Mouse (Mus musculus) gonadal fat pad, adult 2 months (tissue): ENCODE results near the gene Polk. TPM values are rescaled to one million over a fixed set of nuclear protein-coding genes. Genes with fewer than 3 reads are reported as not detected.

Experiments
- DNase-seq: peaks from one replicate; pipeline ENCODE4 v3.0.0-alpha.2; 2012; ENCODE audit warnings: low read depth
- polyA plus RNA-seq: library from polyadenylated mRNA; depleted of rRNA; stranded (reverse); fragments of >200 nt; gene quantifications from 2 replicates; pipeline ENCODE4 v1.2.3, GENCODE M21; 2012; rRNA removed

The Polk gene
- polyA plus RNA-seq, result 2.8 TPM in 2 replicates

DNA sequence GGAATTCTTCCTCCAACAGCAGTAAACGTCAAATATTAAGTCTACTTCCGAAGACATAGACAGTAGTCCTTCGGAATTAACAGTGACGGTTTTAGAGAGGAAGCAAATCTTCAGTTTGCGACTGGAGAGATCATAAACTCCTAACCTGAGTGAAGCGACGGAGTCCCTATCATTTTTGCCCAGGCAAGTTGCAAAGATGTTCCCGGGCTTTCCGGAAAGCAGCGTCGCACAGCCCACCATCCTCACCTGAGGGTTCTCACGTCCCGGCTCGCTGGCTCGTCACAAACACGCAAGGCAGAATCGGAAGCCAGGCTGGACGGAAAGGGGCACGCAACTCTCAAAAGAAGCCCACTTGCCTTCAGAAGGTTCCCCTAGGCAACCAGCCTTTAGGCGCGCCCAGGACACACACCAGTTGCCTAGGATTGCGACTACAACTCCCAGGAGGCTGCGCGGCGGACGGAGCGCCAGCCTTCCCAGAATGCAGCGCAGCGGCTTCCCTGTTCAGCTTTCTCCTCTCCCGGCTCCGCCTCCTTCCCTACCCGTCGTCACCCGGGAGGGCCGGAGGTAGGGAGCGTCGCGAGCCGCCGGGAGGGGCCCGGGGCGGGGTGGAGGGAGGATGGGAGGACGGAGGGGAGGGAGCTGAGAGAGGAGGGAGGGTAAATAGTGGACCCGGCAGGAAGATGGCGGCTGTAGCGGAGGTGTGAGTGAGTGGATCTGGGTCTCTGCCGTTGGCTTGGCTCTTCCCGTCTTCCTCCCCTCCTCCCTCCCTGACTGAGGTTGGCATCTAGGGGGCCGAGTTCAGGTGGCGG is at the start of gene Polk, which contains the start of gene Col4a3bp:
Polk (minus strand) TSS at position 499 of the 809 bp plus-strand sequence.
Col4a3bp (plus strand) TSS at position 538 of the 809 bp plus-strand sequence.
- DNase-seq, result peak; percentile 69

DNA sequence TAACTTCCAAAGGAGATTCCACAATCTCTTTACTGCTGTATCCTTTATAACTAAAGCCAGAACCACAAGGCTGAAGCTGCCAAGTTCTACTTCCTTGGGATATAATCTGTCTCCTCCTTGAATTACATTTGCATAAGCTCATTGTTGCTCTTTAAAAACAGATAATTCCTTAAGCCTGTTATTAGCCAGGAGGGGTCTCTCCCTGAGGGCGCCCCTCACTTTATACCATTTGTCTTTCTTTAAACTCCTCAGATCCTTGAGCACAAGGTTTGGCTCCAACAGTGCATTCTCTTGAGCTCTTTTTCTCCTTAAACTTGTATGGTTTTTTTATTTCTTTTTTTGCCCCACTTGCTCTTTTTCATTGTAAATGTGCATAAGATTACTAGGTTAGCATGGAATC is 46.3 kb upstream of the Polk start:
- no peak for DNase-seq

DNA sequence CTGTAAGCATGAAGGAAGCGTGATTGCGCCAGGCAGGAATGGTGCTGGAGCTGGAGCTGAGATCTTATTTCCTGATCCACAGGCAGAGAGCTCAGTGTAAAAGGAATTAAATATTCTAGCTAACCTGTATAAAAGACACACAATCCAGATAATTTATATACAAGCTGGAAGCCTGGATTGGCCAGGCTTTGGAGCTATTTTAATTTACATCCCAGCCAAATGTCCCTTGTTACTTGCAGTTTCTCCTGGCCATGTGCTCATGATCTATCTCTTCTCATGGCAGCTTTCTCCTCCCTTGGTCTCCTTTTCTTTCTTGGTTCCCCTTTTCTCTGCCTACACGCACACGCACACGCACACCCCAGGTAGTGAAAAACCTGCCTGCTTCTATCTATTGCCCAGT is 44.2 kb upstream of the Polk start:
- DNase-seq, result no peak

DNA sequence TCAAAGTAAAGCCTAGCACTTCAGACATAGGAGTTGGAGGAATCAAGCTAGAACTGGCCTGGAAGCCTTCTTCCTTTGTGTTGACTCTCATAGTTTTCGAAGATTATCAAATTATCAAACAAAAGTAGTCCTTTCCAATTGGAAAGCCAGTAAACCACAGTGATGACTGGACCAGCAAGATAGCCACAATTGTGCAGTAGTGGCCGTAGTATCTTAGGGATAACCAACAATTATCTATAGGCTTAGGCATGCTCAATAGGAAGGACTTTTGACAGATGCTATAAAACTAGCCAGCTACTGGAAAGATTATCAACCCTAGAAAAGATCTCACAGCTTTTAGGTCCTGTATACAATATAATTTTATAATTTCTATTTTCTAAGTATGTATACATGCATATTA is 41.8 kb upstream of the Polk start:
- DNase-seq, result no peak

DNA sequence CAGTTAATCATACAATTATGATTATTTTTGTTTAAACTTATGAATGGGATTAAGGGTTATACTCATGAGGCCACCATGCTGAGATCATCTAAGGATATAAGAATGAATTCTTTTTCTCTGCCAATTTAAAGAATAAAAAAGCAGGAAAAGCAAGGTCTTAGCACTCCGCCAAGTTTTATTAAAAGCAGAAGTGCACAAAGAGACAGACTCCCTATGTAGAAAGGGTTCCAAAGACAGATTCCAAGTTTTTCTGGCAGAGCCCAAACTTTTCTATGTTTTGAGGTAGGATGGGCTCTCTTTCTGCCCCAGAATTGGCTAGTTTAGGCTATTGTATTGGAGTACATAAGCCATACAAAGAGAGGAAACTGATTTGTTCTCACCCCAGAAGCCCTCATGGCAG is 37.6 kb upstream of the Polk start:
- no peak for DNase-seq

DNA sequence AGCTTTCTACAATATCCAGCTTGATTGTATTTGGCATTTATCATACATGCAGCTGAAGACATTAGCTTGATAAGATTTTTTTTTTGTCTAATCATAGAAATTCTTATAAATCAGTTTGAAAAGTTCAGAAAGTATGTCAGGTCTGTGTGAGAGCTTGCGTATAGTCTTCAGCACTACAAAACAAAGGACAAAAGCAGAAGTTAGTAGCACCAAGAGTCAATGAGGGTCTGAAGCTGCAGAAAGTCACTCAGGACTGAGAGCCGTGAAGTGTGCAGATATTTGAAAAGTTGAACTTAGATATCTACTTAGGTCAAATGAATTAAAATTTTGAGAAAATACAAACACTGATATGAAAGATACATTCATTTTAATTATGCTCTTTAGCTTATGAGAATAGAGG is 36.7 kb upstream of the Polk start:
- DNase-seq, result no peak

DNA sequence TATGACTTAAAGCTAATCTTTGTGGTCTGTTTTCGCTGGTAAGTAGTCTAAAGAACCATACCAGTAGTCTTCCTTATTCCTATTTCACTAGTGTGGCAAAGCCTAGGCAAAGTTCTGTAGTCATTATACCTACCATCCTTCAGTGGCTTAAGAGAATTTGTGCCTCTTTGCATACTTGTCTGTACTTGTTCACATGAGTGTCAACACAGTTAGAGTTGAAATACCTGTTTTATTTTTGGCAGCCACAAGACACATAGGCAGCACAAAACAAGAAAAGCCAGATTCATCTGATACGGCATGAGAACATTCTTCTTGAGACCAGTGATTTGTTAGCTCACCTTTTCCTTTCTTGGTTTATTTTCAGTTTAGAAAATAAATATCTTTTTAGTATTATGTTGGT is 31.8 kb upstream of the Polk start:
- peak; percentile 78 for DNase-seq

DNA sequence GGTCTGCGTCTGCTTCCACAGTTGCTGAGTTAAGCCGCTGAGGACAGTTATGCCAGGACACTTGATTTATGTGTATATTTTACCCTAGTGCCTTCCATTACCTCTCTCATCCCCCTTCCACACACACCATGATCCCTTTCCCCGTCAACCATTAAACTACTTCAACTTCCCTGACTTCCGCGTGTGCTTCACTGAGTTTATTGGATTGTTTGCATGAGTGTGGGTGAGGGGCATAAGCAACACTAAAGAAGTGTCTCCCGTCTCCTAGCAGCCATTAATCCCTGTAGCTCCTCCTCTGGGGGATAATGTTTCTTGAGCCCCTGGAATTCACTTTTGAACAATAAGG is 28.6 kb upstream of the Polk start:
- DNase-seq, result no peak

DNA sequence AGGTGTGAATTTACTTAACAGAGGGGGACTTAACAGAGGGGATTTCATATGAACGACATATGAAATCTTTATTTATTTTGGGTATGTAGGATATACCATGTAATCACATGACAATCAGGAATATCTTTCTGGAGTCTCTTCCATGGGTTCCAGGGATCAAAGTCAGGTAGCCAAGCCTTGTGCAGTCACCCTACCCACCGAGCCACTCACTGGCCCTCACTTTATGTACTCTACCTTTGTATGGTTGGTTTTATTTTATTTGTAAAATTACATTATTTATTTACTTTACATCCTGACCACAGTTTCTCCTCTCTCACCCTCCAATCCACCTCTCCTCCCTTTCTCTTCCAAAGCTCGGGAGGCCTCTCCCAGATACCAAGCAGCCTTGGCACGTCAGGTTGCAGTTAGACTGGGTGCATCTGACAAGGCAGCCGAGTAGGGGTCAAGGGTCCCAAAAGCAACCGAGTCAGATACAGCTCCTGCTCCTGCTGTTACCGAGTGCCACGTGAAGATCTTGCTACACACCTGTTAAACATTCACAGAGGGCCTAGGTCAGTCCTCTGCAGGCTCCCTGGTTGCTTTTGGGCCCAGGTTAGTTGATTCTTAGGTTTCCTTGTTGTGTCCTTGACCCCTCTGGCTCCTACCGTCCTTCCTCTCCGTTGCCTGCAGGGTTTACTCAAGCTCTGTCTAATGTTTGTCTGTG is 28.1 kb upstream of the Polk start:
- no peak for DNase-seq

DNA sequence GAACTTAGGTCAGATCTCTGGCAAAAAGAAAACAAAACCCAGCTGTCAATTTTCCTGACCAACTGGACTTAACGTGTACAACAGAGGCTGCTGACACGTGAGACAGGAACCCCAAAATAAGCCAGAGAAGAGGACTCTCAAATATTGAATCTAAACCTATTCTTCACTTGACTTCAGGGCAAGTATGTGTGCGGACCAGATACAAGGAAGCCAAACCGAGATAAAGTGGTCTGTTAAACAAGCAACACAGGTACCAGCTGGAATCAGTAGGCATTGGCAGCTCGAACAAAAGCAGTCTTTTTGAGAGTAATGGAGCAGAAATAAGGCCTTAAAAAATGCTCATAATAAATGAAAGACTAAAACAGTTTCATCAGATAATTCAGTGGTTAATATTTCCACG is 25.6 kb upstream of the Polk start:
- no peak for DNase-seq

DNA sequence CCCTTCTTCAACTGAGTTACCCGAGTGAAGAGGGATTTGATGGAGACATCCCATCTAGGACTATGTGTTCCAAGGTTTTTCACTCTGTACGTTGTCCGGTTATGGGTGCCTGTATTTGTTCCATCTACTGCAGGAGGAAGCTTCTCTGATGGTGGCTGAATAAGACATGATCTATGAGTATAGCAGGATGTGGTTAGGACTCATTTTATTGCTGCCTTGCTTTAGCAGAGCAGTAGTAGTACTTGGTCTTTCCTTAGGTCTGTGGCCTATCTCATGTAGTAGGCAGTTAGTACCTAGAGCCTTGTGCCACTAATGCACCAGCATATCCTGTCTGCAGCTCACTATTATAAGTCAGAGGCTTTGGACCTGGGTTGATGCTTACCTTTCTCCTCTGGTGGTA is 12.7 kb upstream of the Polk start:
- no peak for DNase-seq

DNA sequence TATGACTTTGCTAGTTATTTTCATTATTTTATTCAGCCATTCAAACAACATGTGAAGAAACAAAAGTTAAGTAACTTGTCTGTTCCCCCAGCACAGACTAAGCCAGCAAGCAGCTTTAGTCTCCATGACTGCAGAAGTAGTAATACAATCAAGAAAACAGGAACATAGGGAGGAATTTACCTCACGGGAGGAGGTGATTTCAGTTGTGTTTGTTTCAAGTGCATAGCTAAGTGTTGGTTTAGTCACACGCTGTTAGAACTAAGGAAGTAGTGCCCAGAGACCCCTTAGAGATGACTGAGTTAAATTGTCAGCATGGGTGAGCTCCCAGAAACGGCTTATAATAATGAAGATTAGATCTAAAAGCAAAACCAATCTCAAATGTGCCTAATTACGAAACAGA is 5.6 kb upstream of the Polk start:
- DNase-seq, result no peak

DNA sequence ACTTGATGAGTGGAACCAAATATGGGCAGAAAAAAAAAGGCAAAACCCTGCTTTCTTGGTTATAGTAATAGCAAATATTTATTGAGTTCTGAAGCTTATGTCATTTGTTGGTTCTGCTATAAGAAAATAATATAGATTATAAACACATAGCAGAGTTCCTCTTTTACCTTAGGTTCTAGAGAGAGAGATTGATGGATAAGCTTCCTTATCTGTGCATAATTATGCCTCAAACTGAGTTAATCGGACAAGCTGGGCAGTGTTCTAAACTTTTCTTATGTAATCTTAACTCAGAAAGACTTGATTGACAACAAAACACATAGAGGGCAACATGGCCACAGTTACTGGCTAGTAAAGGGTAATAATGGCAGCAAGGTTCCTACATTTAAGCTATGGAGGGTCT is 4.9 kb upstream of the Polk start:
- DNase-seq, result no peak

DNA sequence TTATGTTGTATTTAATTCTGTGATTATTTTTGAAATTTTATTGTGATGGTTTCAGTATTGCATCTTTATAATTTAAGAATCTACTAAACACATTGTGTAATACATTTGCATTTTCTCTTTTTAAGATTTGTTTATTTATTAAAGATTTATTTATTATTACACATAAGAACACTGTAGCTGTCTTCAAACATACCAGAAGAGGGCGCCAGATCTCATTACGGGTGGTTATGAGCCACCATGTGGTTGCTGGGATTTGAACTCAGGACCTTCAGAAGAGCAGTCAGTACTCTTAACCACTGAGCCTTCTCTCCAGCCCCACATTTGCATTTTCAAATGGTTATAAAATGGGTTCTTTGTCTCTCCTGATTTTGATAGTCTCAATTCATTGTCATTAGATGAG is 2.1 kb upstream of the Polk start:
- DNase-seq, result no peak

DNA sequence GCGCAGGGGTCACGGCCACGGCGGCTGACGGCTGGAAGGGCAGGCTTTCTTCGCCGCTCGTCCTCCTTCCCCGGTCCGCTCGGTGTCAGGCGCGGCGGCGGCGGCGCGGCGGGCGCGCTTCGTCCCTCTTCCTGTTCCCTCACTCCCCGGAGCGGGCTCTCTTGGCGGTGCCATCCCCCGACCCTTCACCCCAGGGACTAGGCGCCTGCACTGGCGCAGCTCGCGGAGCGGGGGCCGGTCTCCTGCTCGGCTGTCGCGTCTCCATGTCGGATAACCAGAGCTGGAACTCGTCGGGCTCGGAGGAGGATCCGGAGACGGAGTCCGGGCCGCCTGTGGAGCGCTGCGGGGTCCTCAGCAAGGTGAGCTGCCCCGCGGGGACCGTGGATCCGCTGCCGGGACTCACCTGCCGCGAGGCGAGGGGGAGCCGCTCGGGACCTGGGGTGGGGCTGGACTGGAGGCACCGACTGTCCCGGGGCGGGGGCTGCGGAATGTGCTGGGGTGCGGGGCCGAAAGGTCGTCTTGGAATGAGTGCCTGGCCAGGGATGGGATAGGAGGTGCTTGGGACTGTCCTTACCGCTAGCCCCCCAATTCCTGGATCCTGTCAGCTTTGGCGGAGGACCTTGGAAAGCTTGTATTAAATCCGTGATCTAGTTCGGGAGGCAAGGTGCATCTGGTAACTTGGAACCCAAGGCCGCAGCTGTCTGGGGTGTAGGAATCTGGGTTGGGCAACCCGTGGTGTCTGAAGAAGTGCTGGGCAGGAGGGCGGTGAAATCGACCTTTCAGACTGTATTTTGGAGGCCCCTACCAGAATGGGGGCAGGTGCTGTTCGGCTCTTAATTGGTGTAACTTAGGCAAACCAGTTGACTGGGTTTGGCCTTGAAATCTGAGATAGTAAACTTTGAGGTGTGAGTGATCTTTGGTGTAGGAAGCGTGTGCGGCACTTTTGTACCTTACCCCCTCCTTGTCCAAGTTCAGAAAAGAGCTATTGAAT is 817 bp upstream of the Polk start:
- DNase-seq, result no peak

DNA sequence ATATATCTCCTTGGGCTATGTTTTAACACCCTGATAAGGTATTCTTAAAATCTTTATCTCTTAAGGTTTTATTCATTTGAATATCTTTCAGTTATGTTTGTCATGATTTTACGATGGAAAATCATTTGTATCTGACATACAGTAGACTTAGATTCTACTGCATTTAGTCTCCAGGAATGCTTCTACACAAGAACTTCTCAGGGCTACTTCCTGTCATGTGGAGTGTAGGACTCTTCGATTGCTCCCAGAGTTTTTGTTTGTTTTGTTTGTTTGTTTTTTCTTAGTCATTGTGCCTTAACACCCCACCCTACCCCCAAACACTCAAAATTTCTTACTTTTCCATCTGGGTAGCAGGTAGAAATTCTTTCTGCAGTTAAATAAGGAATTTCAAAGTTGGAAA is 998 bp downstream of the Polk start:
- no peak for DNase-seq

DNA sequence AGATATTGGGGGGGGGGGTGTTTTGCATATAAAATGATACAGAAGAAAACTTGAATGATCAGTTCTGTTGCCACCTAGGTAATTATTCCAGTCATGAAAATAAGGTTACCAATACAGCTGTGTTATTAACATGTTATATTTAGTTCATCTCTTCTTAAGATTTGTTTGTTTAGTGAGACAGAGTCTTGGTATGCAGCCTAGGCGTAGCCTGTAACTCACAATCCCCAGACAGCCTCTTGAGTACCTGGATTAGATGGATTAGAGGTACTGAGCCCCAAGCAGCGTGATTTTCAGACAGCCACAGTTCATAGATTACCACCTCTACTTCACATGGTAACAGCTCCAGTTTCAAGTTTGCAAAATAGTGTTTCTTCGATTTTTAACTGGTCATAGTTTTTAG is 4.3 kb downstream of the Polk start:
- no peak for DNase-seq

DNA sequence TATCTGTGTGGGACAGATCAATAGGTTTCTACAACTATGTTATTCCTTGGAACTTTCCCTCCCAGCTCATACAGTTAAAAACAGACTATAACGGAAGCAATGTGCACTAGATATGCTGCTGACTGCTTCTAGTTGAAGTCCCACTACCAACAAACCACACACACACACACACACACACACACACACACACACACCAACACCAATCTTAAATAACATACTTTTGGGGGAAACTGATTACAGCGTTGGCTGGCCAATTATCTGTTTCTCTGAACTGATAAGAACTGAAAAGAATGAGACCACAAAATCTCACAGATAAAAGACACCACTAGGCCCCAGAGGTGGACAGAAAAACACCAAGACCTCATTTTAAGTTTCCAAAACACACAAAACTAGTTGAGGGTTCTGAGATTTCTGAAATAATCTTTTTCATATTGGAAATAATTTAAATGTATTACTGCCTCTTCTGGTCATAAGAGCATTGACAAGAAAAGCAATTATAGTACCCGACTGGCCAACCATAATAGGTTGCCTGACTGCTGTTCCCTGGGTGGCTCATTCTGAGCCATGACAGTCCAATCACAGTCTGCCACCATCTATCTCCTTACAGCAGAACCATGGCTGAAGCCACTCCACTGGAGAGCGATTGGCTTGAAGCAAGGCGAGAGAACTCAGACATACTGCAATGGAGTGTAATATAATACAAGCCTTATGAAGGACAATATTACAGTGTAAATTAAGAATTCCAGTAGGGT is 5.4 kb downstream of the Polk start:
- DNase-seq, result no peak

DNA sequence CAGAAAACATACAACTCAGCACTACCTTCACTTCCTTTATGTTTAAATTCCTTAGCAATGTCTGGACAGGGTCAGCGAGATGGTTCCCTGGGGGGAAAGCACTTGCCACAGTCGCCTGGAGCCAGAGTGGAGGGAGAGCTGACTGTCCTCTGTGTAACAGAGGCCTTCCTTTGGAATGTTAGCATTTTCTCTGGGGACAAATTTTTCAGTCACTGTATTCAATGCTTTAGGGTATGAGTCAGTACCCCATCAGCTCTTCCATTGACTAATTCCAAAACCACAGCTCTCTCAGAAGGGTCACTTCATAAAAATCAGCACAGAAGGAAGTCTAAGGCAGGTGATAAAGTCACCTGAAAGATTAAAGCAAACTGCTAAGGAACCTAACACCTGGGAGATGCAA is 8.6 kb downstream of the Polk start:
- DNase-seq, result no peak

DNA sequence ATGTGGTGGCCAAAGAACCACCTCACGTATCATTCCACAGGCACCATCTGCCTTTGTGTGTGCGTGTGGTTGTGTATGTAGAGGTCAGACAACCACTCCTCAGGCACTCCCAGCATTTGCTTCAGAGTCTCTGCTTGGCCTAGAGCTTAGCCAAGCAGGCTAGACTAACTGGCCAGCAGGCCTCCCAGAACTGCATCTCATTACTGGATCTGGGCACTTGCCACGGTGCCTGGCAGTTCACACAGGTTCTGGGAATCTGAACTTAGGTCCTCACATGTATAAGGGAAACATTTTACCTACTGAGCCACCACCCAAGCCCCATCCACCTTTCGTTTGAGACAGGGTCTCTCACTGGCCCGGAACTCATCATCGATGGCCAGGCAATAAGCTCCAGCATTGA is 10.2 kb downstream of the Polk start:
- DNase-seq, result no peak

DNA sequence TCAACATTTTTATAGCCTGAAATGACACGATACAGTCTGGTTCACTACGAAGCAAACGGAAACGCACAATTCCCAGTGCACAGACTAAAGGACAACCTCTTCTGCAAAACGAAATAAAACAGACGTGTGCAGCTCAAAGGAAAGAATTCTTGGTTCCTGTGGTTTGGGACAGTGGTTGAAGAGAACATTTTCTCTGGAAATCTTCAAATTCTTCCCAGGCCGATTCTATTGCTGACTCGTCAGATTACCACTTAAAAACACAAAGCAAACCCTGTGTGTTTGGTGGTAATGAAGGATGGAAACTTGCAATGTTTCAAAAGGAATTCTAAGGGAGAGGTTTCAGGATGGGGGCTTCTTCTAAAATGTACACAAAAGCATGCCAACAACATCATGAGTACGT is 12.3 kb downstream of the Polk start:
- no peak for DNase-seq

DNA sequence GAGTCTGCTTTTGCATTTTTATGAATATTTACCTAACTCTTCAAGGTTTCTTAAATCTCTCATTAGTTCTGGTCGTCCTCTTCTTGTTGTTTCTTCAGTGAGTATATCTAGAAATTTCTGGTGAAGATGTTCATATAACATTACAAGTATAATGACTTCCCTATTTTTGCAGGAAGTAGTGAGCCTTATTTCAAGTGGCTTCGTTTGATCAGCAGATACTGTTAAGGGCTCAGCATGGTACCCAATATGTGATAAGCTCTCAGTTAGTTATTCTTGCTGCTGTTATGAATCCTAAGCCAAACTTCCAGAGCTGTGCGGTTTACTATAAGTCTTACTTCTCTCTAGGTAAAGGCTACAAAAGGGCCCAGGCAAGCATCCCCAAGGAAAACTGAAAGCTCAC is 12.8 kb downstream of the Polk start:
- DNase-seq, result no peak
